8 mouse cellular contexts compared by ENCODE assay signal in the genomic region with DNA sequence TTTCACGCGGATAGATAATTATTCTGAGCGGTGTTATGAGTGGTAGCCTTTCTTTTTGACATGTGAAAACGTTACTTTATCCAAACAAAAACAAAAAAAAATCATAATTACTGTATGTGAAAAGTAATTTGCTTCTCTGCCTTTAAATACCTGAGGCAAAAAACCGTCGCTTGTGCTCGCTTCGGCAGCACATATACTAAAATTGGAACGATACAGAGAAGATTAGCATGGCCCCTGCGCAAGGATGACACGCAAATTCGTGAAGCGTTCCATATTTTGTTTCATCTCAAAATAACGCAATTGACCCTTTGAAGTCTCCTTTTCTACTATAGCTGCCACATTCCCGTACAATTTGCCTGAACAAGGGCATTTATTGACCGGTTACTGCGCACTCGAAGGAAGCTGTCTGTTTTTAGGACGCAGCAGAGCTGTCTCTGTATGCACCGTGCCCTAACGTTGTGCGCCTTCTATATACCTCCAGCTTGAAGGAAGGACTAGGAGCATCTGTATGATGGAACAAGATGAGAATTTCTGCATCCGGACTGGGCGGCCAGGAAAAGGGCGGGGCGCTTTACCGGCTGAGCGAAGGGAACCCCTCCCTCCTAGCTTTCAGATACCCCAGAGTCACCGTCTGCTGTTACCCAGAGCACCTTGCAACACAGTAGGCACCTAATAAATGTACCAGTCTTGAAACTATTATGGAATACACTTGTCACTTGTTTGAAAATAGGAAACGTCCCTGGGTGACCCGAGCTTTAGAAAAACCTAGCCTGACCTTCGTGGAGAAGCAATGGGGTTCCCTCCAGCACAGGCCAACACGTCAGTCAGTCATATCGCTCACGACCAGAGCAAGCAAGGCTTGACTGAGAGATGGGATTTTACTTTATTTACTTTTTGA. TPM values are rescaled to one million over a fixed set of nuclear protein-coding genes. Genes with fewer than 3 reads are reported as not detected.
A peak's percentile ranks its signal among the peaks of the same experiment; 100 is the strongest.
DNase-seq lines count a peak whose midpoint lies in the region; ATAC-seq and TF ChIP-seq lines count a peak whose summit lies in the region.

No protein-coding gene starts in this region.

- TF ChIP-seq POLR2A in thymus, adult 2 months (IDR thresholded peaks at IDR 0.05; ENCODE audit: control insufficient read depth, extremely low read depth, insufficient read depth, low read length, poor library complexity): no peak

- H3K4me3 ChIP-seq in forebrain, embryonic 10.5 days: peak overlapping the region; percentile 80
- peak overlapping the region; percentile 87 for H3K4me3 ChIP-seq in liver, embryonic 16.5 days (ENCODE audit: low read depth, low read length)
- H3K4me3 ChIP-seq in neural tube, embryonic 12.5 days: peak overlapping the region; percentile 80
- H3K4me3 ChIP-seq in thymus, adult 2 months (ENCODE audit: control insufficient read depth, insufficient read depth, low read length): peak overlapping the region; percentile 72

- H3K27ac ChIP-seq in forebrain, embryonic 10.5 days: peak overlapping the region; percentile 92
- H3K27ac ChIP-seq in liver, embryonic 16.5 days (ENCODE audit: low read length): peak overlapping the region; percentile 99
- H3K27ac ChIP-seq in neural tube, embryonic 12.5 days: peak overlapping the region; percentile 69
- H3K27ac ChIP-seq in thymus, adult 2 months (ENCODE audit: control insufficient read depth, insufficient read depth, low read length): peak overlapping the region; percentile 95

- no peak for TF ChIP-seq CTCF in thymus, adult 2 months (IDR thresholded peaks at IDR 0.05; ENCODE audit: borderline replicate concordance, control insufficient read depth, extremely low read depth, insufficient read depth, low read length, poor library complexity)

- intact Hi-C loops in heart, postnatal 10 days (cut with DNase I): loop anchor here (5.0 kb wide), 2 partner anchors 67 to 157 kb away; a partner anchor contains a TSS

- peak; percentile 30 for ATAC-seq in liver, embryonic 16.5 days (ENCODE audit: low read depth)
- no peak for ATAC-seq in neural tube, embryonic 12.5 days (ENCODE audit: low FRiP score, low read depth)

- H3K9ac ChIP-seq in liver, embryonic 16.5 days (ENCODE audit: low read depth, low read length): peak overlapping the region; percentile 92
- peak overlapping the region; percentile 64 for H3K9ac ChIP-seq in neural tube, embryonic 12.5 days

- H3K4me1 ChIP-seq in forebrain, embryonic 10.5 days: peaks cover 77% of the 10 kb centered on the region
- peaks cover 51% of the 10 kb centered on the region for H3K4me1 ChIP-seq in liver, embryonic 16.5 days (ENCODE audit: control insufficient read depth, low read depth, low read length)
- peaks cover 46% of the 10 kb centered on the region for H3K4me1 ChIP-seq in neural tube, embryonic 12.5 days
- H3K4me1 ChIP-seq in thymus, adult 2 months (replicated peaks; ENCODE audit: control insufficient read depth, insufficient read depth, low read length): peaks cover 54% of the 10 kb centered on the region

- WGBS in forebrain, embryonic 10.5 days: 5% methylated on average over 35 of the region's 35 CpGs
- WGBS in liver, embryonic 16.5 days (ENCODE audit: insufficient replicate concordance): 2% methylated on average over 35 of the region's 35 CpGs
- 5% methylated on average over 35 of the region's 35 CpGs for WGBS in neural tube, embryonic 12.5 days
- WGBS in thymus, adult 2 months: 3% methylated on average over 35 of the region's 35 CpGs

- H3K27me3 ChIP-seq in forebrain, embryonic 10.5 days (ENCODE audit: poor library complexity, severe bottlenecking): peaks cover 45% of the 10 kb centered on the region
- peaks cover 28% of the 10 kb centered on the region for H3K27me3 ChIP-seq in liver, embryonic 16.5 days (ENCODE audit: control insufficient read depth, insufficient read depth, low read depth, low read length)
- peaks cover 34% of the 10 kb centered on the region for H3K27me3 ChIP-seq in neural tube, embryonic 12.5 days (replicated peaks)
- no peaks in the 10 kb centered on the region for H3K27me3 ChIP-seq in thymus, adult 2 months (ENCODE audit: control insufficient read depth, insufficient read depth, low read length)

- peaks cover 19% of the 10 kb centered on the region for H3K36me3 ChIP-seq in forebrain, embryonic 10.5 days (replicated peaks)
- H3K36me3 ChIP-seq in liver, embryonic 16.5 days (ENCODE audit: control insufficient read depth, insufficient read depth): no peaks in the 10 kb centered on the region
- peaks cover 10% of the 10 kb centered on the region for H3K36me3 ChIP-seq in neural tube, embryonic 12.5 days
- no peaks in the 10 kb centered on the region for H3K36me3 ChIP-seq in thymus, adult 2 months (ENCODE audit: control insufficient read depth, insufficient read depth, low read length)

- peak; percentile 86 for DNase-seq in CD4-positive, CD25-positive, alpha-beta regulatory T cell, adult 2 months (ENCODE audit: low read depth, low spot score)
- peak; percentile 92 for DNase-seq in brain, adult 2 months (ENCODE audit: low read depth, low spot score)
- peak; percentile 59 for DNase-seq in forebrain, embryonic 10.5 days (ENCODE audit: extremely low spot score, low spot score)
- peak; percentile 77 to 79 for DNase-seq in heart, postnatal 10 days
- peak; percentile 75 for DNase-seq in layer of hippocampus, adult 11-12 months (ENCODE audit: low spot score)
- DNase-seq in thymus, adult 2 months: peak; percentile 81

- peak overlapping the region; percentile 96 for H3K4me2 ChIP-seq in liver, embryonic 16.5 days (ENCODE audit: low read depth, low read length)
- peak overlapping the region; percentile 92 for H3K4me2 ChIP-seq in neural tube, embryonic 12.5 days (replicated peaks)

- H3K9me3 ChIP-seq in forebrain, embryonic 10.5 days: no peaks in the 10 kb centered on the region
- no peaks in the 10 kb centered on the region for H3K9me3 ChIP-seq in liver, embryonic 16.5 days (replicated peaks; ENCODE audit: control insufficient read depth, low read length)
- no peaks in the 10 kb centered on the region for H3K9me3 ChIP-seq in neural tube, embryonic 12.5 days

RNA-seq across cellular contexts. Expression of a gene that starts 1.5 kb away (rescaled TPM):
- polyA plus RNA-seq in forebrain, embryonic 10.5 days (2016; fragmentation: Nextera tagmentation; extraction: Ambion mirVana): 8.4 and 9.6 TPM in 2 replicates
- total RNA-seq in heart, postnatal 10 days (2021): 100 to 1,000 TPM; 126 to 132 TPM
- polyA plus RNA-seq in liver, embryonic 16.5 days (2015; fragmentation: Nextera tagmentation; extraction: Ambion mirVana): 3.0 and 4.8 TPM in 2 replicates
- 26.3 and 27.7 TPM in 2 replicates for polyA plus RNA-seq in neural tube, embryonic 12.5 days (2016; fragmentation: Nextera tagmentation; extraction: Ambion mirVana)
- 540 and 566 TPM in 2 replicates for polyA plus RNA-seq in thymus, adult 2 months (2012; rRNA removed)

RNA-seq across cellular contexts. Expression of a gene that starts 2.8 kb away (rescaled TPM):
- 222 and 226 TPM in 2 replicates for polyA plus RNA-seq in forebrain, embryonic 10.5 days (2016; fragmentation: Nextera tagmentation; extraction: Ambion mirVana)
- total RNA-seq in heart, postnatal 10 days (2021): 10 to 100 TPM; 60.3 to 65.6 TPM
- 42.5 and 44.9 TPM in 2 replicates for polyA plus RNA-seq in liver, embryonic 16.5 days (2015; fragmentation: Nextera tagmentation; extraction: Ambion mirVana)
- polyA plus RNA-seq in neural tube, embryonic 12.5 days (2016; fragmentation: Nextera tagmentation; extraction: Ambion mirVana): 106 and 107 TPM in 2 replicates
- polyA plus RNA-seq in thymus, adult 2 months (2012; rRNA removed): 239 and 245 TPM in 2 replicates

RNA-seq across cellular contexts. Expression of a gene that starts 10.7 kb away (rescaled TPM):
- 2.9 and 3.1 TPM in 2 replicates for polyA plus RNA-seq in forebrain, embryonic 10.5 days (2016; fragmentation: Nextera tagmentation; extraction: Ambion mirVana)
- 1 to 10 TPM; 7.8 to 8.2 TPM for total RNA-seq in heart, postnatal 10 days (2021)
- 8.6 and 9.0 TPM in 2 replicates for polyA plus RNA-seq in liver, embryonic 16.5 days (2015; fragmentation: Nextera tagmentation; extraction: Ambion mirVana)
- 9.9 and 10.7 TPM in 2 replicates for polyA plus RNA-seq in neural tube, embryonic 12.5 days (2016; fragmentation: Nextera tagmentation; extraction: Ambion mirVana)
- polyA plus RNA-seq in thymus, adult 2 months (2012; rRNA removed): 79.5 and 83.5 TPM in 2 replicates

RNA-seq across cellular contexts. Expression of a gene that starts 15.1 kb away (rescaled TPM):
- polyA plus RNA-seq in forebrain, embryonic 10.5 days (2016; fragmentation: Nextera tagmentation; extraction: Ambion mirVana): 0.20 and 0.31 TPM in 2 replicates
- total RNA-seq in heart, postnatal 10 days (2021): not detected
- polyA plus RNA-seq in liver, embryonic 16.5 days (2015; fragmentation: Nextera tagmentation; extraction: Ambion mirVana): 0.08 TPM in 1 of 2 replicates, not detected in the other
- polyA plus RNA-seq in neural tube, embryonic 12.5 days (2016; fragmentation: Nextera tagmentation; extraction: Ambion mirVana): 0.24 and 0.40 TPM in 2 replicates
- 0.07 and 0.14 TPM in 2 replicates for polyA plus RNA-seq in thymus, adult 2 months (2012; rRNA removed)

RNA-seq across cellular contexts. Expression of a gene that starts 25.6 kb away (rescaled TPM):
- 165 and 167 TPM in 2 replicates for polyA plus RNA-seq in forebrain, embryonic 10.5 days (2016; fragmentation: Nextera tagmentation; extraction: Ambion mirVana)
- 10 to 100 TPM; 22.7 to 23.4 TPM for total RNA-seq in heart, postnatal 10 days (2021)
- polyA plus RNA-seq in liver, embryonic 16.5 days (2015; fragmentation: Nextera tagmentation; extraction: Ambion mirVana): 42.2 and 44.7 TPM in 2 replicates
- polyA plus RNA-seq in neural tube, embryonic 12.5 days (2016; fragmentation: Nextera tagmentation; extraction: Ambion mirVana): 84.5 and 98.3 TPM in 2 replicates
- 68.1 and 74.5 TPM in 2 replicates for polyA plus RNA-seq in thymus, adult 2 months (2012; rRNA removed)

Comparison
In these comparisons a context has a peak if more than half of its experiments do, and no peak if none do; other contexts are left out.
1. RNA of a gene that starts 1.5 kb away (polyA plus RNA-seq): 540 to 566 TPM in thymus, adult 2 months; 26.3 to 27.7 TPM in neural tube, embryonic 12.5 days, 8.4 to 9.6 TPM in forebrain, embryonic 10.5 days and 3.0 to 4.8 TPM in liver, embryonic 16.5 days; every median in the first group is over 10 times any median in the second.
2. Peak in every context shown above with its lines, with median percentiles within 50 percentile points of each other: DNase-seq, H3K27ac ChIP-seq and H3K4me3 ChIP-seq.